Mouse (Mus musculus) MEL (cell line): ENCODE results near the gene Rpl13a. TPM values are rescaled to one million over a fixed set of nuclear protein-coding genes. Genes with fewer than 3 reads are reported as not detected.

ENCODE experiments used
- DNase-seq: peaks from one replicate; pipeline ENCODE4 v3.0.0; 2011; ENCODE audit warnings: low read depth, low spot score
- H3K27ac ChIP-seq: 2 replicates; pipeline ENCODE4 v1.5.1; 2012; ENCODE audit warnings: low read depth, mild to moderate bottlenecking, control low read depth, low read length, moderate library complexity; ENCODE audit not compliant: control insufficient read depth
- H3K27me3 ChIP-seq, 2 experiments: fragments of 150-350 bp in 1 of 2; sonication (generic) in 1 of 2; 2 replicates each; pipeline ENCODE4 v1.6.1; 2012; ENCODE audit warnings: low read length in 2 of 2, mild to moderate bottlenecking in 2 of 2, improper control_type of control experiment in 1 of 2, moderate library complexity in 1 of 2; ENCODE audit not compliant: insufficient read depth in 2 of 2, control insufficient read depth in 1 of 2
- H3K36me3 ChIP-seq, 2 experiments: 2 replicates each; pipeline ENCODE4 v1.6.1; 2012 to 2014; ENCODE audit warnings: low read length in 2 of 2, improper control_type of control experiment in 1 of 2, inconsistent platforms in 1 of 2, mild to moderate bottlenecking in 1 of 2; ENCODE audit not compliant: insufficient read depth in 2 of 2, control insufficient read depth in 1 of 2
- H3K4me1 ChIP-seq, 2 experiments: fragments of 150-350 bp in 1 of 2; sonication (generic) in 1 of 2; 2 replicates each; pipeline ENCODE4 v1.6.1; 2012; ENCODE audit warnings: low read length in 2 of 2, improper control_type of control experiment in 1 of 2, mild to moderate bottlenecking in 1 of 2; ENCODE audit not compliant: insufficient read depth in 2 of 2, control insufficient read depth in 1 of 2
- H3K4me3 ChIP-seq, 2 experiments: fragments of 150-350 bp in 1 of 2; sonication (generic) in 1 of 2; 2 replicates each; pipeline ENCODE4 v1.5.1; 2012; ENCODE audit warnings: low read depth in 2 of 2, low read length in 2 of 2, mild to moderate bottlenecking in 2 of 2, moderate library complexity in 2 of 2, control low read depth in 1 of 2, improper control_type of control experiment in 1 of 2; ENCODE audit not compliant: control insufficient read depth in 1 of 2, insufficient read depth in 1 of 2
- H3K79me2 ChIP-seq: 2 replicates; pipeline ENCODE4 v1.6.1; 2012; ENCODE audit warnings: mild to moderate bottlenecking, low read length, moderate library complexity; ENCODE audit not compliant: control insufficient read depth, poor library complexity, insufficient read depth
- H3K9ac ChIP-seq: 2 replicates; pipeline ENCODE4 v1.6.1; 2012; ENCODE audit warnings: low read depth, mild to moderate bottlenecking, control low read depth, low read length, moderate library complexity; ENCODE audit not compliant: control insufficient read depth, poor library complexity, severe bottlenecking
- H3K9me3 ChIP-seq: fragments of 150-350 bp; sonication (generic); replicated peaks from 2 replicates; pipeline ENCODE4 v1.6.1; 2012; ENCODE audit warnings: mild to moderate bottlenecking, low read length, improper control_type of control experiment, moderate library complexity; ENCODE audit not compliant: insufficient read depth
- BHLHE40 ChIP-seq: IDR thresholded peaks from 2 replicates; pipeline ENCODE4 v1.6.1; 2012; ENCODE audit warnings: low read depth, mild to moderate bottlenecking, inconsistent platforms, low read length, improper control_type of control experiment, borderline replicate concordance
- CHD1 ChIP-seq: IDR thresholded peaks from 2 replicates; pipeline ENCODE4 v1.6.1; 2012; ENCODE audit warnings: low read depth, mild to moderate bottlenecking, inconsistent platforms, low read length, improper control_type of control experiment
- CHD2 ChIP-seq: IDR thresholded peaks from 2 replicates; pipeline ENCODE4 v1.6.1; 2011; ENCODE audit warnings: low read length, improper control_type of control experiment
- CTCF ChIP-seq, 3 experiments: IDR thresholded peaks in 2 of 3; conservative IDR thresholded peaks in 1 of 3; 2 replicates each; pipeline ENCODE4 v1.5.1; 2011 to 2012; ENCODE audit warnings: low read length in 3 of 3, low read depth in 2 of 3, mild to moderate bottlenecking in 2 of 3, improper control_type of control experiment in 1 of 3, inconsistent platforms in 1 of 3, mixed read lengths in 1 of 3, moderate library complexity in 1 of 3; ENCODE audit not compliant: control insufficient read depth in 1 of 3, insufficient read depth in 1 of 3, poor library complexity in 1 of 3, severe bottlenecking in 1 of 3
- ELF1 ChIP-seq: IDR thresholded peaks from 2 replicates; pipeline ENCODE4 v1.6.1; 2014; ENCODE audit warnings: low read depth, mild to moderate bottlenecking, inconsistent platforms, low read length, improper control_type of control experiment, moderate library complexity
- EP300 ChIP-seq, 2 experiments: IDR thresholded peaks; 2 replicates each; pipeline ENCODE4 v1.6.1; 2011; ENCODE audit warnings: improper control_type of control experiment in 2 of 2, low read length in 2 of 2, low read depth in 1 of 2, mild to moderate bottlenecking in 1 of 2
- ETS1 ChIP-seq: IDR thresholded peaks from 2 replicates; pipeline ENCODE4 v1.6.1; 2012; ENCODE audit warnings: low read depth, mild to moderate bottlenecking, inconsistent platforms, low read length, improper control_type of control experiment, moderate library complexity
- GABPA ChIP-seq: IDR thresholded peaks from 2 replicates; pipeline ENCODE4 v1.6.1; 2012; ENCODE audit warnings: low read depth, mild to moderate bottlenecking, inconsistent platforms, low read length, improper control_type of control experiment, moderate library complexity
- GATA1 ChIP-seq: IDR thresholded peaks from 2 replicates; pipeline ENCODE4 v1.6.1; 2011; ENCODE audit warnings: low read depth, low read length, improper control_type of control experiment
- HCFC1 ChIP-seq: IDR thresholded peaks from 2 replicates; pipeline ENCODE4 v1.6.1; 2012; ENCODE audit warnings: low read depth, mild to moderate bottlenecking, inconsistent platforms, low read length, improper control_type of control experiment, moderate library complexity
- JUND ChIP-seq: IDR thresholded peaks from 2 replicates; pipeline ENCODE4 v1.6.1; 2011; ENCODE audit warnings: low read depth, mild to moderate bottlenecking, improper control_type of control experiment, low read length
- KAT2A ChIP-seq: conservative IDR thresholded peaks from 2 replicates; pipeline ENCODE4 v1.6.1; 2012; ENCODE audit warnings: low read depth, low read length, improper control_type of control experiment, inconsistent platforms
- MAFK ChIP-seq: IDR thresholded peaks from 2 replicates; pipeline ENCODE4 v1.6.1; 2011; ENCODE audit warnings: low read depth, mild to moderate bottlenecking, low read length, improper control_type of control experiment, borderline replicate concordance
- MAX ChIP-seq: IDR thresholded peaks from 2 replicates; pipeline ENCODE4 v1.6.1; 2011; ENCODE audit warnings: low read length, improper control_type of control experiment
- MAZ ChIP-seq: IDR thresholded peaks from 2 replicates; pipeline ENCODE4 v1.6.1; 2012; ENCODE audit warnings: low read depth, mild to moderate bottlenecking, inconsistent platforms, low read length, improper control_type of control experiment
- MXI1 ChIP-seq: IDR thresholded peaks from 2 replicates; pipeline ENCODE4 v1.6.1; 2011; ENCODE audit warnings: mild to moderate bottlenecking, low read depth, low read length, improper control_type of control experiment
- MYB ChIP-seq: IDR thresholded peaks from 2 replicates; pipeline ENCODE4 v1.6.1; 2011; ENCODE audit warnings: mild to moderate bottlenecking, low read depth, low read length, improper control_type of control experiment
- MYC ChIP-seq: IDR thresholded peaks from 2 replicates; pipeline ENCODE4 v1.6.1; 2011; ENCODE audit warnings: low read depth, mild to moderate bottlenecking, low read length, improper control_type of control experiment, moderate library complexity
- NELFE ChIP-seq: IDR thresholded peaks from 2 replicates; pipeline ENCODE4 v1.6.1; 2011; ENCODE audit warnings: low read depth, low read length, improper control_type of control experiment
- NRF1 ChIP-seq: IDR thresholded peaks from 2 replicates; pipeline ENCODE4 v1.6.1; 2014; ENCODE audit warnings: low read depth, mild to moderate bottlenecking, inconsistent platforms, low read length, improper control_type of control experiment, moderate library complexity; ENCODE audit not compliant: poor library complexity, insufficient read depth, severe bottlenecking
- POLR2AphosphoS5 ChIP-seq: IDR thresholded peaks from 2 replicates; pipeline ENCODE4 v1.6.1; 2012; ENCODE audit warnings: low read depth, borderline replicate concordance, mild to moderate bottlenecking, inconsistent platforms, low read length, moderate library complexity, mixed read lengths
- RAD21 ChIP-seq: IDR thresholded peaks from 2 replicates; pipeline ENCODE4 v1.6.1; 2011; ENCODE audit warnings: mild to moderate bottlenecking, low read depth, low read length, improper control_type of control experiment
- SIN3A ChIP-seq: IDR thresholded peaks from 2 replicates; pipeline ENCODE4 v1.6.1; 2012; ENCODE audit warnings: low read length, improper control_type of control experiment, inconsistent platforms
- SMC3 ChIP-seq: IDR thresholded peaks from 2 replicates; pipeline ENCODE4 v1.6.1; 2011; ENCODE audit warnings: low read depth, low read length, improper control_type of control experiment
- TAL1 ChIP-seq: IDR thresholded peaks from 2 replicates; pipeline ENCODE4 v1.6.1; 2012; ENCODE audit warnings: mild to moderate bottlenecking, inconsistent platforms, low read length, moderate library complexity, mixed read lengths
- TBP ChIP-seq: IDR thresholded peaks from 2 replicates; pipeline ENCODE4 v1.8.0; 2011; ENCODE audit warnings: low read depth, low read length, improper control_type of control experiment
- TCF12 ChIP-seq: IDR thresholded peaks from 2 replicates; pipeline ENCODE4 v1.6.1; 2014; ENCODE audit warnings: low read depth, mild to moderate bottlenecking, inconsistent platforms, low read length, improper control_type of control experiment, moderate library complexity
- UBTF ChIP-seq: IDR thresholded peaks from 2 replicates; pipeline ENCODE4 v1.6.1; 2012; ENCODE audit warnings: low read depth, mild to moderate bottlenecking, inconsistent platforms, low read length, improper control_type of control experiment, moderate library complexity, borderline replicate concordance; ENCODE audit not compliant: insufficient read depth
- USF1 ChIP-seq: IDR thresholded peaks from 2 replicates; pipeline ENCODE4 v1.6.1; 2014; ENCODE audit warnings: low read depth, mild to moderate bottlenecking, inconsistent platforms, low read length, improper control_type of control experiment, moderate library complexity
- USF2 ChIP-seq, 2 experiments: IDR thresholded peaks; 2 replicates each; pipeline ENCODE4 v1.6.1; 2011 to 2012; ENCODE audit warnings: improper control_type of control experiment in 2 of 2, low read length in 2 of 2, borderline replicate concordance in 1 of 2, inconsistent platforms in 1 of 2, low read depth in 1 of 2, mild to moderate bottlenecking in 1 of 2; ENCODE audit not compliant: insufficient read depth in 1 of 2
- ZC3H11A ChIP-seq: IDR thresholded peaks from 2 replicates; pipeline ENCODE4 v1.6.1; 2012; ENCODE audit warnings: low read depth, mild to moderate bottlenecking, inconsistent platforms, low read length, improper control_type of control experiment
- ZKSCAN1 ChIP-seq: IDR thresholded peaks from 2 replicates; pipeline ENCODE4 v1.6.1; 2012; ENCODE audit warnings: low read depth, mild to moderate bottlenecking, inconsistent platforms, low read length, improper control_type of control experiment, moderate library complexity
- ZMIZ1 ChIP-seq: IDR thresholded peaks from 2 replicates; pipeline ENCODE4 v1.6.1; 2012; ENCODE audit warnings: low read depth, mild to moderate bottlenecking, inconsistent platforms, low read length, improper control_type of control experiment, moderate library complexity
- ZNF384 ChIP-seq: IDR thresholded peaks from 2 replicates; pipeline ENCODE4 v1.6.1; 2012; ENCODE audit warnings: low read depth, mild to moderate bottlenecking, inconsistent platforms, low read length, improper control_type of control experiment
- polyA plus RNA-seq, 2 experiments: library from polyadenylated mRNA; stranded (reverse) in 1 of 2; unstranded in 1 of 2; fragments of >175 nt in 1 of 2; fragments of >200 nt in 1 of 2; gene quantifications; 2 replicates each; pipeline versions ENCODE4 v1.2.1 to v1.2.4; 2012; ENCODE audit warnings: low replicate concordance in 2 of 2, low read depth in 1 of 2; ENCODE audit not compliant: insufficient read length in 2 of 2, insufficient read depth in 1 of 2, missing spikeins in 1 of 2
- total RNA-seq: library from RNA; depleted of rRNA; stranded (reverse); fragments of 300-350 nt; gene quantifications from 2 replicates; pipeline ENCODE4 v1.2.3, GENCODE M21; 2012

The Rpl13a gene
- total and polyA plus RNA-seq, 3 experiments, result 2,091 to 3,727 (median 3,160) TPM

- no peak overlapping the region for H3K4me3 ChIP-seq
- DNase-seq, result peak; percentile 68
- H3K9ac ChIP-seq, result no peak overlapping the region
Measured at GRCm38 (mm10) chr7:45172974-45173373, 44.4 kb upstream of the Rpl13a start.

GRCm38 (mm10) chr7:45169495-45169894 lies 40.9 kb upstream of the Rpl13a start:
- H3K27ac ChIP-seq, result no peak overlapping the region
- no peaks in the 10 kb centered on the region for H3K9me3 ChIP-seq

More at GRCm38 (mm10) chr7:45172974-45173373, 44.4 kb upstream of the Rpl13a start:
- TF ChIP-seq GATA1 (no peak), MAX (no peak), GABPA (no peak), POLR2AphosphoS5 (no peak), USF1 (no peak), UBTF (no peak), ZMIZ1 (no peak), JUND (no peak), KAT2A (no peak), CHD2 (no peak), TCF12 (no peak), RAD21 (peak; percentile 29), NRF1 (no peak), ZKSCAN1 (no peak), ZC3H11A (peak; percentile 23; the same call in 1 of the 2 replicates), ZNF384 (0 out of 2 replicates have a peak, but pooled peaks have one; percentile 7), MAZ (no peak), BHLHE40 (no peak), USF2 (IDR thresholded peaks at IDR 0.05; ENCODE audit: borderline replicate concordance in 1 of 2, insufficient read depth in 1 of 2, low read depth in 1 of 2, low read length in 2 of 2) (no peak), HCFC1 (no peak), ETS1 (no peak), SIN3A (0 out of 2 replicates have a peak, but pooled peaks have one; percentile 26), CTCF (IDR thresholded peaks at IDR 0.05 in 2 of 3, conservative IDR thresholded peaks at IDR 0.05 in 1 of 3; ENCODE audit: control insufficient read depth in 1 of 3, insufficient read depth in 1 of 3, low read depth in 2 of 3, low read length in 3 of 3, poor library complexity in 1 of 3, severe bottlenecking in 1 of 3) (peak; percentile 69 to 78 (median 70)), MYC (no peak), TAL1 (no peak), ELF1 (no peak), MYB (no peak), NELFE (no peak), MAFK (no peak), CHD1 (no peak), SMC3 (peak; percentile 70), EP300 (IDR thresholded peaks at IDR 0.05; ENCODE audit: low read depth in 1 of 2, low read length in 2 of 2) (no peak), MXI1 (no peak)
- no peak overlapping the region for H3K27ac ChIP-seq
- no peaks in the 10 kb centered on the region for H3K36me3 ChIP-seq
- no peaks in the 10 kb centered on the region for H3K4me1 ChIP-seq
- no peaks in the 10 kb centered on the region for H3K27me3 ChIP-seq
- H3K9me3 ChIP-seq, result no peaks in the 10 kb centered on the region
- no peaks in the 10 kb centered on the region for H3K79me2 ChIP-seq

More at GRCm38 (mm10) chr7:45169495-45169894, 40.9 kb upstream of the Rpl13a start:
- DNase-seq, result no peak
- peaks cover 4% of the 10 kb centered on the region in 2 experiments for H3K27me3 ChIP-seq
- no peak overlapping the region for H3K9ac ChIP-seq
- H3K79me2 ChIP-seq, result no peaks in the 10 kb centered on the region
- H3K36me3 ChIP-seq, result no peaks in the 10 kb centered on the region
- H3K4me1 ChIP-seq, result no peaks in the 10 kb centered on the region
- TF ChIP-seq USF1 (no peak), BHLHE40 (no peak), TBP (no peak), SMC3 (no peak), ETS1 (no peak), GABPA (no peak)
- H3K4me3 ChIP-seq, result no peak overlapping the region
